Mouse (Mus musculus) embryo, embryonic 10.5 days (tissue): ENCODE data around the gene Suclg1.

Source experiments
- DNase-seq: peaks from one replicate; pipeline ENCODE4 v3.0.0-alpha.2; 2015; ENCODE audit warnings: low spot score

Suclg1 gene

GRCm38 (mm10) chr6:73322306-73322705 is 74.1 kb downstream of the Suclg1 start:
- no peak for DNase-seq
